Mouse (Mus musculus): ENCODE measurements around the gene Tcf12. TPM values are rescaled to one million over a fixed set of nuclear protein-coding genes. Genes with fewer than 3 reads are reported as not detected.

The Tcf12 gene
- polyA plus RNA-seq, 1 experiment from 2014 or later = 143 TPM

DNA sequence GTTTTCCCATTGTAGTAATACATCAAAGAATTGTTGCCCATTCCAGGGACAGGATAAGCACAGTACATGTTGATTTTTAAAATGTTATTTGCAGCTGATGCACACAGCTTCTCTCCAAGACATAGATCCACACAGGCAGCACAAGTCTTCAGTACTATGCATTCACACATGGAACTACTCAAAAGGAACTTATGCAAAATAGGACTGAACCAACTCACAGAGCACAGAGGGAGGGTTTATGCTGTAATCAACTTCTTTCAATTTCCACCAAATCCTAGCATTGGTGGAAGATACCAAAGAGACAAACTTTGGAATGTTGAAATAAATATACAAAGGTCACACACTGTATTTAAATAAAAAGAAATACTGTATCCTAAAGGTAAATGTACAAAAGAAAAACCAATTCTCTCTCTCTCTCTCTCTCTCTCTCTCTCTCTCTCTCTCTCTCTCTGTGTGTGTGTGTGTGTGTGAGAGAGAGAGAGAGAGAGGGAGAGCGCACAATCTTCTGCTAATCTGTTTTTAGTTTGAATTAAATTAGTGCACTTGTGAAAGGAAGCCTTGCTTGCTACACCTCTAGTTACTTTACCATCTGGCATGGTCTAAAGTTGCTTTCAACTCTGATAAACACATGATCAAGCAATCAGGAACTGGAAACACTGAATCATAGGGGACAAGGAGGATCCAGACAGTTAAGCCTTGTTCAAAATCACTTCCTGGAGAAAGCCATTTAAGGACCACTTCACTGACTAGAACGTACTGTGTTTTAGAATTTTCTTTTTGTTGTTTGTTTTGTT, 215.5 kb downstream of the Tcf12 start:
- WGBS = 17% methylated on average over 2 of the region's 2 CpGs
- H3K27ac ChIP-seq = peak overlapping the region; percentile 87
- H3K4me2 ChIP-seq = peak overlapping the region; percentile 48
- H3K27me3 ChIP-seq = no peaks in the 10 kb centered on the region
- no peaks in the 10 kb centered on the region for H3K36me3 ChIP-seq
- no peaks in the 10 kb centered on the region for H3K9me3 ChIP-seq
- ATAC-seq (ENCODE audit: insufficient number of reproducible peaks, insufficient read depth, low FRiP score, low TSS enrichment, low read depth) = peak; percentile 71; the same call in 1 of the 2 replicates
- H3K4me3 ChIP-seq = peak overlapping the region; percentile 49
- 0 out of 2 replicates have a peak overlapping the region, but pooled peaks have one; percentile 52 for H3K9ac ChIP-seq
- peaks cover 45% of the 10 kb centered on the region for H3K4me1 ChIP-seq

DNA sequence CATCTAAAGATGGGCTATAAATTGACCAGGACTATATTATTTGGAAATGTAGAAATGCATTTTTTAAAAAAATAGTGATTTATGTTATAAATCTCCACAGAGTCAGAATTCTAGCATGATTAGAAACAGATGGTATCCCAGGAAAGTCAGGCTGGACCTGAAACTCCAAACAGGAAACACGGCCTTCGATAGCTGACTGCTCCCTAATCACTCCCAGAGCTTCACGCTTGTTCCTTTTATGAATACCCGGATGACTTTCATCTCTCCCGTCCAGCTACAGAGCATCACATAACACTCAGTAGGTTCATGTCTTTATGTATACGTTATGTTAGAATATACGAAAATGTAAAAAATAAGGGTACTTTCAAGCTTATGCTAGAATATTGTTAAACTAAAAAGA, 216.4 kb downstream of the Tcf12 start:
- no peak for ATAC-seq (ENCODE audit: insufficient number of reproducible peaks, insufficient read depth, low FRiP score, low TSS enrichment, low read depth)
- H3K4me2 ChIP-seq = peak overlapping the region; percentile 66
- 0 out of 2 replicates have a peak overlapping the region, but pooled peaks have one; percentile 40 for H3K9ac ChIP-seq
- peak overlapping the region; percentile 49 for H3K4me3 ChIP-seq
- no peaks in the 10 kb centered on the region for H3K9me3 ChIP-seq
- peaks cover 48% of the 10 kb centered on the region for H3K4me1 ChIP-seq
- H3K36me3 ChIP-seq = no peaks in the 10 kb centered on the region
- 16% methylated on average over 7 of the region's 7 CpGs for WGBS
- peak overlapping the region; percentile 72; the same call in 1 of the 2 replicates for H3K27ac ChIP-seq
- H3K27me3 ChIP-seq = no peaks in the 10 kb centered on the region

DNA sequence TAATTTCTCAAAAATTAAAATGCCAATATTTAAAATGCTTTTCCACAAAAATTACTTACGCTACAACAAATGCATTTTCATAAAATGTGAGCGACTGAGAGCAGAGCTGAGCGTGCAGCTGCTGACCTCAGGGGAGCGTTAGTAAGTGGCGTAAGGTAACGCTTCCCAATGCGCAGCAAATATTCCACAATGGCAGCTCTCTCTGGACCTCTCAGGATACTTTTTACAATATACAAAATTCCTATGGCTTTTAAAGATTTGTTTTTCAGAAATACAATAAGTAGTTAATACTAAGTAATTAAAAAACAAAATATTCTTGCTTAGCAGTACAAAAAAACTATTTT, 216.8 kb downstream of the Tcf12 start:
- ATAC-seq (ENCODE audit: insufficient number of reproducible peaks, insufficient read depth, low FRiP score, low TSS enrichment, low read depth) = no peak
- H3K4me1 ChIP-seq = peaks cover 48% of the 10 kb centered on the region
- peak overlapping the region; percentile 66 for H3K4me2 ChIP-seq
- 36% methylated on average over 7 of the region's 7 CpGs for WGBS
- peak overlapping the region; percentile 74 for H3K9ac ChIP-seq
- no peaks in the 10 kb centered on the region for H3K36me3 ChIP-seq
- peak overlapping the region; percentile 88 for H3K27ac ChIP-seq
- peak overlapping the region; percentile 49 for H3K4me3 ChIP-seq
- no peaks in the 10 kb centered on the region for H3K9me3 ChIP-seq
- H3K27me3 ChIP-seq = no peaks in the 10 kb centered on the region

DNA sequence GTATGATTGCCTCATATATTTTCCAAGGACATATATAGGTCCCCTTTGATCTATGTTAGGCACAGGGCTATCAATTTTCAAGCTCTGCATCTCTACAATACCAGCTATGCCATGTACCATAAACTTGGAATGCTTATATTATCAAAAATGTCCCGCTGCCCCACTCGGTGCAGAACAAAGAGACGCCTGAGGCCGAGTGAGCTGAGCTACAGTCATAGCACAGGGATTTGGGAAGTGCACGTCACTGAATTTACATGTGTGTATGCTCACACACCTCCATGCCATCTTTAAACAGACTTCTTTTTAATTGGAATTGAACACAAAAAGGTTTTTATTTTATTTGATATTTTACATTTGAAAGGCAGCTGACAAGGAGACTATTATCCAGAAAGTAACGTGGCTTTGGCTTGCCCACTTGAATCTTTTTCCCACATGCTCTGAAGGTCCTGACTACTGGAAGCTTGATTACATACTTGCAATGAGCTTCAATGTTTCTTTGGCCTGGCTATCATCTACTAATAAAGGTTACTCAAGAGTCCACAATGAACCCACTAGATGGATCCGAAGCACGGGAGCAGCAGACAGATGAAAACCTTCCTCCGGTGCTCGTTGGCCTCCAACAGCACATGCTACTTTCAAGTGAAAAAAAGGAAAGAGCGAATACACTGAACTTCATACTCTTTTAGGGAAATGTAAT, 217.3 kb downstream of the Tcf12 start:
- peaks cover 50% of the 10 kb centered on the region for H3K4me1 ChIP-seq
- ATAC-seq (ENCODE audit: insufficient number of reproducible peaks, insufficient read depth, low FRiP score, low TSS enrichment, low read depth) = no peak
- peak overlapping the region; percentile 66 for H3K4me2 ChIP-seq
- peak overlapping the region; percentile 74 for H3K9ac ChIP-seq
- no peaks in the 10 kb centered on the region for H3K36me3 ChIP-seq
- H3K27ac ChIP-seq = peak overlapping the region; percentile 88
- no peaks in the 10 kb centered on the region for H3K9me3 ChIP-seq
- 21% methylated on average over 11 of the region's 11 CpGs for WGBS
- H3K27me3 ChIP-seq = no peaks in the 10 kb centered on the region
- peak overlapping the region; percentile 49 for H3K4me3 ChIP-seq

DNA sequence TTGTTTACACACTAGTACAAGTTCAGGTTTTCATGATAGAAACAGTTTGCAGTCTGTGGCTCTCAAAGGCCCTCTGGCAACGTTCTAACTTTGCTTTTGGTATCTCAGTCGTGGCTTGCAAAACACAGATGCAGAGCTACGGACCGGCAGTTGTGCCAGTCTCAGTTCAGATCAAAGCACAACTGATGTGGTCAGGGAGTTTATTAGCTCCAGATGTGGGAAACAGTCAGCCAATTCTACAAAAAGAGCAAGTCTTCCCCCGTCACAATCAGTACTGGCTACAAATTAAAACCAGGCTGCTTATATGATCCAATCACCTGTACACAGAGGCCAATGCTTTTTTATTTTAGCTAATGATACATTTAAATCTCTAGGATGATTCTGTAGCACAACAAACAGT, 223.2 kb downstream of the Tcf12 start:
- H3K27ac ChIP-seq = peak overlapping the region; percentile 80
- H3K36me3 ChIP-seq = peaks cover 4% of the 10 kb centered on the region
- H3K4me2 ChIP-seq = peak overlapping the region; percentile 39
- H3K9me3 ChIP-seq = no peaks in the 10 kb centered on the region
- peaks cover 40% of the 10 kb centered on the region for H3K4me1 ChIP-seq
- WGBS = 8% methylated on average over 5 of the region's 5 CpGs
- no peaks in the 10 kb centered on the region for H3K27me3 ChIP-seq
- H3K9ac ChIP-seq = 0 out of 2 replicates have a peak overlapping the region, but pooled peaks have one; percentile 17
- no peak overlapping the region for H3K4me3 ChIP-seq
- no peak; the same call in 1 of the 2 replicates for ATAC-seq (ENCODE audit: insufficient number of reproducible peaks, insufficient read depth, low FRiP score, low TSS enrichment, low read depth)

DNA sequence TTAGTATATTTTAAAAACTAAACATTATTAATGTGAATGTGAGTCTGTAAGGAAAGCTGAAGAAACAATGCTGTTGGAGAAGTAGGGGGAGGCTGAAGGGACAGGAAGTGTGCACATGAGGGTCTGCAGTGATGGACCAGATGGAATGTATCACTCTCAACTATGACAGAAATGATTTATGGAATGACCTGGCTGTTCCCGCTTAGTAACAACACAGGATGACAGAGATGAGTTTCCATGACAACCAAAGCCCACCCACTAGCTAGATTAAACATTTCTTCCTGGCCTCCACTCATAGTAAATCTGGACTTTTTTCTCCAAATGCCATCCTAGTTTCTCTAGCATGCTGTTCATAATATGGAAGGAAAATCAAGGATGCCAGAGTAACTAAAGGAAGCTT, 231.0 kb downstream of the Tcf12 start:
- Histone ChIP-seq H3K4me2 (no peak overlapping the region), H3K27ac (no peak overlapping the region), H3K36me3 (peaks cover 43% of the 10 kb centered on the region), H3K9me3 (0 out of 2 replicates have a peak, but pooled peaks cover 2% of the 10 kb centered on the region), H3K9ac (no peak overlapping the region), H3K27me3 (no peaks in the 10 kb centered on the region), H3K4me3 (no peak overlapping the region), H3K4me1 (peaks cover 22% of the 10 kb centered on the region)
- 3% methylated on average over 1 of the region's 1 CpGs for WGBS
- ATAC-seq (ENCODE audit: insufficient number of reproducible peaks, insufficient read depth, low FRiP score, low TSS enrichment, low read depth) = no peak

DNA sequence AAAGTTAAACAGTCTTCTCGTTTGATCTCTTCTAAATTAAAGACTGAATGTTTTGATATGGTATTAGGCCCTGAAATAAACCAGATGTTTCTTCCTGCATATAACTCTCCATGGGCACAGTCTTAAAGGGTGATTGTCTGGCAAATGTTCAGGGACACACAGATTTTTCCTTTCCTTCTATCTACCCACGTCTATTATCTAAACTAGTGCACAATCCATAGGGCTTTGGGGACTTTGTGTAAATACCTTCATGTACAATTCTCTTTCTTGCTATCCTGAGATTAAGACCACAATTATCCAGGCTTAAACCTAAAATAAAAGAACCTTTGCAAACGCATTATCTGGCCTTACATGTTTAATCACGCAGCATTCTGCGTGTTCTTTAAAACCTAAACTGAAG, 231.7 kb downstream of the Tcf12 start:
- peaks cover 22% of the 10 kb centered on the region for H3K4me1 ChIP-seq
- peaks cover 49% of the 10 kb centered on the region for H3K36me3 ChIP-seq
- no peak overlapping the region for H3K9ac ChIP-seq
- peak overlapping the region; percentile 39; the same call in 1 of the 2 replicates for H3K27ac ChIP-seq
- H3K4me2 ChIP-seq = no peak overlapping the region
- no peaks in the 10 kb centered on the region for H3K27me3 ChIP-seq
- H3K9me3 ChIP-seq = 0 out of 2 replicates have a peak, but pooled peaks cover 2% of the 10 kb centered on the region
- 25% methylated on average over 5 of the region's 5 CpGs for WGBS
- no peak overlapping the region for H3K4me3 ChIP-seq
- no peak for ATAC-seq (ENCODE audit: insufficient number of reproducible peaks, insufficient read depth, low FRiP score, low TSS enrichment, low read depth)

DNA sequence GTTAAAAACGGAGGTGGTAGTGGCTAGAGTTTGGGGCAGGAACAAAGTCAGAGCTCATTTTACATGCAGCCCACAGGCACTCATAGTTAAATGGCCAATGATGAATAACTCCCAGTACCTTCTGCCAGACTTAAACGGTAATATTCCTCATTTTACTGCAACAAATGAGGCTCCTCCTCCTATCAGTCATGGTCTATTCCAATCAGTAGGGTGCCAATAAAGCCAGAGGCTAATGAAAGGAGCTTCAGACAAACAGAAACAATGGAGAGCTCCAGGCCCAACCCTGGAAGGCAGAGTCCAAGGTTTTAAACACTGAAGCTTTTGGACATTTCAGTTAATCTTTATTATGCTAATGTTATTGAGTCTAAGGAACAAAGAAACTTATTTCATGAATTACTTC, 232.3 kb downstream of the Tcf12 start:
- WGBS = 21% methylated on average over 2 of the region's 2 CpGs
- Histone ChIP-seq H3K27ac (peak overlapping the region; percentile 39; the same call in 1 of the 2 replicates), H3K9ac (no peak overlapping the region), H3K36me3 (peaks cover 54% of the 10 kb centered on the region), H3K4me1 (peaks cover 27% of the 10 kb centered on the region), H3K4me3 (no peak overlapping the region), H3K27me3 (no peaks in the 10 kb centered on the region), H3K9me3 (0 out of 2 replicates have a peak, but pooled peaks cover 2% of the 10 kb centered on the region), H3K4me2 (no peak overlapping the region)
- no peak for ATAC-seq (ENCODE audit: insufficient number of reproducible peaks, insufficient read depth, low FRiP score, low TSS enrichment, low read depth)

DNA sequence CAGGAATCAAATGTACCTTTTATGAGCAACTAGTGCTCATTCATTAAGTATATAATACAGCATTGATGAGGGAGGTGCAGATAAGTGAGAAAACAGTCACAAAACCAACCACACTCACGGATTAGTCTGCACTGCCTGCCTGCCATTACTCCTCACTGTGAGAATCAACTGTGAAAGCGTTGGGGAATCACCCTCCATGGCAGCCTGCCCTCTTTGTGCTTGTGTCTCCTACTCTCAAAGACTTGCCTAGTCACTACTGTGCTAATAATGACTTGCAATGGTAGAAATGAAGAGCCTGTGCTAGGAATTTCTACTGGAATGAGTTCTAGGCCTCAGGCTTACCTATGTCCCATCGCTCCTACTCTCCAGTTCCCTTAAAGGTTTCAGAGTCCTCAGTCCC, 233.8 kb downstream of the Tcf12 start:
- WGBS = 89% methylated on average over 3 of the region's 3 CpGs
- Histone ChIP-seq H3K9ac (no peak overlapping the region), H3K36me3 (peaks cover 60% of the 10 kb centered on the region), H3K4me3 (no peak overlapping the region), H3K27me3 (no peaks in the 10 kb centered on the region), H3K4me1 (peaks cover 39% of the 10 kb centered on the region), H3K9me3 (0 out of 2 replicates have a peak, but pooled peaks cover 2% of the 10 kb centered on the region), H3K4me2 (no peak overlapping the region), H3K27ac (no peak overlapping the region)
- ATAC-seq (ENCODE audit: insufficient number of reproducible peaks, insufficient read depth, low FRiP score, low TSS enrichment, low read depth) = no peak

DNA sequence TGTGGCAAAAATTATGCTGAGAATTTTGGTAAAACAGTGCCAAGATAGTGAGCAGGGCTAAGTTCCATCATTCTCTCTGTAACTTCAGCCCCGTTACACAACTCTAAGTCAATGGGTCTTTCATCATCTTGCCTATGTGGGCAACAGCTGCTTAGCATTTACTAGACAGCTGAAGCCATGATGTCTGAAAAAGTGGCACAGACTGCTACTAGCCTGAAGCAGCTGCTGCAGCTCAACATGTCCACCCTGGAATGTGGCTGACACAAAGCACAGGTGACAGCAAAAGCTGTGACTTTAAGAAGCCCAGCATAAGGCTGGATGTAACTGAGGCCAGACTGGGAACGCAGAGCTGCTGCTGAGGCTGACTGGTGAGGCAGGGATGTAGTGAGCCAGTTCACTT, 236.9 kb downstream of the Tcf12 start:
- H3K9me3 ChIP-seq = 0 out of 2 replicates have a peak, but pooled peaks cover 2% of the 10 kb centered on the region
- H3K4me1 ChIP-seq = peaks cover 25% of the 10 kb centered on the region
- no peak for ATAC-seq (ENCODE audit: insufficient number of reproducible peaks, insufficient read depth, low FRiP score, low TSS enrichment, low read depth)
- H3K4me3 ChIP-seq = no peak overlapping the region
- H3K27me3 ChIP-seq = no peaks in the 10 kb centered on the region
- H3K9ac ChIP-seq = no peak overlapping the region
- 64% methylated on average over 2 of the region's 2 CpGs for WGBS
- H3K36me3 ChIP-seq = peaks cover 71% of the 10 kb centered on the region
- H3K4me2 ChIP-seq = no peak overlapping the region
- no peak overlapping the region for H3K27ac ChIP-seq

DNA sequence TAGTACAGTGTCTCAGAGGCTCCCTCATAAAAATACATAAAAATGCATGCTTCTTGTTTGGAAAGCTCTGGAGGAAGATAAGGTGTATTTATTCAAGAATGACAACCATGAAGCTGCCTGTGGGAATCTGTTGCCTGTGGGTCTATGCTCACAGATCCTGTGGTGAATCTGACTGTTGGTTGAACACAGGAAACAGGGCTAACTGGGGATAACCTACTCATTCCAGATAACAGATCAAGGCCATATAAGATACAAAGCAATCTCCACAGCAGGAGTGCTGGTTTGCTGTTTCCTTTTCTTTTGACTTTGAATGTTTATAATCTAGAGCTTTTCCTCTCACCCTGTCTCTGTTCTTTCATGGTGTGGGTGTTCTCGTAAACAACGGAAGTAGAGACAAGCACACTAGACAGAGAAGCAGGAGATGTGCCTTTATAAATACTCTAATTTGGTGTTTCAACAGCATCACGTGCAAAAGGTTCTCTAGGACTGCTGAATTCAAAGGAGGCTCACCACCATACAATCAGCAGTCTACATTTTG, 237.6 kb downstream of the Tcf12 start:
- Histone ChIP-seq H3K9me3 (0 out of 2 replicates have a peak, but pooled peaks cover 2% of the 10 kb centered on the region), H3K27me3 (no peaks in the 10 kb centered on the region), H3K9ac (no peak overlapping the region), H3K4me1 (peaks cover 21% of the 10 kb centered on the region; the same call in 1 of the 2 replicates), H3K4me2 (no peak overlapping the region), H3K4me3 (no peak overlapping the region), H3K27ac (no peak overlapping the region), H3K36me3 (peaks cover 72% of the 10 kb centered on the region)
- 90% methylated on average over 3 of the region's 3 CpGs for WGBS
- ATAC-seq (ENCODE audit: insufficient number of reproducible peaks, insufficient read depth, low FRiP score, low TSS enrichment, low read depth) = no peak

Data from embryonic facial prominence, embryonic 13.5 days (tissue).